Mouse (Mus musculus) limb, embryonic 14.5 days (tissue): ENCODE data around the gene Mto1. TPM values are rescaled to one million over a fixed set of nuclear protein-coding genes. Genes with fewer than 3 reads are reported as not detected.
A peak's percentile ranks its signal among the peaks of the same experiment; 100 is the strongest.

ENCODE experiments used
- ATAC-seq: fragments of 200-750 bp; cut with Nextera tagmentation; 2 replicates; pipeline ENCODE4 v1.8.0; 2017; ENCODE audit warnings: low read depth, moderate number of reproducible peaks, moderate TSS enrichment; ENCODE audit not compliant: low FRiP score
- DNase-seq: peaks from one replicate; pipeline ENCODE4 v3.0.0-alpha.2; 2015; ENCODE audit warnings: low spot score
- H3K27ac ChIP-seq: fragments of 300-500 bp; sonication (generic); replicated peaks from 2 replicates; pipeline ENCODE4 v1.5.1; 2014; ENCODE audit warnings: low read depth, mild to moderate bottlenecking, low read length, moderate library complexity, mixed read lengths
- H3K27me3 ChIP-seq: fragments of 300-500 bp; sonication (generic); 2 replicates; pipeline ENCODE4 v1.6.1; 2014; ENCODE audit warnings: low read length, mixed read lengths; ENCODE audit not compliant: control insufficient read depth, insufficient read depth
- H3K36me3 ChIP-seq: fragments of 300-500 bp; sonication (generic); 2 replicates; pipeline ENCODE4 v1.6.1; 2014; ENCODE audit warnings: mild to moderate bottlenecking, low read length, moderate library complexity, mixed read lengths; ENCODE audit not compliant: control insufficient read depth, insufficient read depth
- H3K4me1 ChIP-seq: fragments of 300-500 bp; sonication (generic); 2 replicates; pipeline ENCODE4 v1.6.1; 2014; ENCODE audit warnings: antibody characterized with exemption, low read length, mixed read lengths; ENCODE audit not compliant: control insufficient read depth, insufficient read depth
- H3K4me2 ChIP-seq: fragments of 300-500 bp; sonication (generic); replicated peaks from 2 replicates; pipeline ENCODE4 v1.6.1; 2014; ENCODE audit warnings: low read depth, mild to moderate bottlenecking, low read length, moderate library complexity; ENCODE audit not compliant: severe bottlenecking
- H3K4me3 ChIP-seq: fragments of 300-500 bp; sonication (generic); replicated peaks from 2 replicates; pipeline ENCODE4 v1.5.1; 2014; ENCODE audit warnings: low read length
- H3K9ac ChIP-seq: fragments of 300-500 bp; sonication (generic); 2 replicates; pipeline ENCODE4 v1.6.1; 2014; ENCODE audit warnings: mild to moderate bottlenecking, low read depth, low read length, moderate library complexity; ENCODE audit not compliant: severe bottlenecking
- H3K9me3 ChIP-seq: fragments of 300-500 bp; sonication (generic); 2 replicates; pipeline ENCODE4 v1.6.1; 2016; ENCODE audit warnings: low read length; ENCODE audit not compliant: control insufficient read depth
- POLR2A ChIP-seq: fragments of 200-500 bp; IDR thresholded peaks from 2 replicates; pipeline ENCODE4 v1.8.0; 2012; ENCODE audit warnings: inconsistent platforms, mild to moderate bottlenecking, moderate library complexity, borderline replicate concordance; ENCODE audit not compliant: insufficient read depth, insufficient read length; ENCODE audit errors: extremely low read depth
- WGBS: fragments of 180-500 bp; shearing (Covaris S2); extraction: QIAGEN DNeasy Blood & Tissue Kit; methylation state at CpG from one replicate; pipeline ENCODE4 v1.1.7; 2014; 5-methylcytosine and 5-hydroxymethylcytosine counted together
- polyA plus RNA-seq, 2 experiments: library from polyadenylated mRNA; depleted of rRNA in 1 of 2; stranded (reverse) in 1 of 2; unstranded in 1 of 2; fragments of >200 nt; fragmentation: Nextera tagmentation in 1 of 2; extraction: Ambion mirVana in 1 of 2; gene quantifications; 2 replicates each; pipeline versions ENCODE4 v1.2.1 to v1.2.3; 2012 to 2014

Mto1 gene
- polyA plus RNA-seq, 2 experiments, result 20.3 to 23.3 TPM

DNA sequence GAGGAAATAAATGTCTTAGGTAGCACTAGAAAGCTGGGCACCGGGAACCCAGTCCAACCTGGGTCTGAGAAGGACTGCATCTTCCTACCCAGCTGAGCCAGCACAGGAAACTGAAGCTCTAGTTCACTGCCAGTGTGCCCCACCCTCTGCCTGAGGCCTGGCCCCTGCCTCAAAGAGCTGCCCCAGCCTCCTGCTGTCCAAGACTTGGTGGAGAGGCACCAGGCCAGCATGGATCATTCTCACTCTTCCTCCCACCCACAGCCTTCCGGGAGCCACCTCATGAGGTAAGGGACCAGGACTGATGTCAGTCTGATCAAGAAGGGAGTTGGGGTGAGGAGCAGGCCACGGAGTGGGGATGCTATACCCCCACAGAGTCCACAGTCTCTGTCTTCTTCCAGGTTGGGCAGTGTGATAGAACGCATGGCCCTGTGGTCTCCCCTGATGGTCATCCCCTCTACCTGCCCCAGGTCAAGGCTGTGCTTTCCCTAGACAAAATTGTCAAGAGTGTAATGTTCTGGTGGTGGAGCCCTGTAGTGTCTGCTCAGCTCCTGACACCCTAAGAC lies 19.1 kb upstream of the Mto1 start:
- WGBS, result 84% methylated on average over 4 of the region's 4 CpGs
- ATAC-seq, result no peak
- Histone ChIP-seq H3K27me3 (no peaks in the 10 kb centered on the region), H3K36me3 (no peaks in the 10 kb centered on the region), H3K4me1 (no peaks in the 10 kb centered on the region), H3K9me3 (no peaks in the 10 kb centered on the region), H3K4me3 (no peak overlapping the region), H3K27ac (no peak overlapping the region), H3K4me2 (no peak overlapping the region), H3K9ac (no peak overlapping the region)
- TF ChIP-seq POLR2A, result no peak
- no peak for DNase-seq

DNA sequence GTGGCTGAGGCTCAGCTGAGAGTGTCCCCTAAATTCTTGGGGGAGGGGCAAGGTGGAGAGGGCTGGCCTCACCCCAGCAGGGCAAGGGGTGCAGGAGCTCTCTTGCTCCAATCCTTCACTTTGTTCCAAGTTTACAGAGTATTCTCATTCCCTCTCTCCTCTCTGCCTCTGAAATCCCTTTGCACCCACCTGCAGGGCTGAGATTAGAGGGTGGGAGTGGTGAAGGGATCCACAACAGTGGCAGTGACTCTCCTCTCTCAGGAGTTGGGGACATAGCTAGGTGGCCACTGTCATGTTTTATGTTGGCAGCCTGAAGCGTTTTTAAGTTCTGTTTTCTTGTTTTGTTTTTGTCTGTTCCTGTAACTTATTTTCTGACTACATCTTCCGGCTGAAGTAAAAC lies 18.5 kb upstream of the Mto1 start:
- Histone ChIP-seq H3K4me2 (no peak overlapping the region), H3K9me3 (no peaks in the 10 kb centered on the region), H3K4me1 (no peaks in the 10 kb centered on the region), H3K36me3 (no peaks in the 10 kb centered on the region), H3K27ac (no peak overlapping the region), H3K9ac (no peak overlapping the region), H3K27me3 (no peaks in the 10 kb centered on the region), H3K4me3 (no peak overlapping the region)
- no peak for TF ChIP-seq POLR2A
- DNase-seq (no peak), ATAC-seq (no peak)
- WGBS, result 59% methylated on average over 2 of the region's 2 CpGs

DNA sequence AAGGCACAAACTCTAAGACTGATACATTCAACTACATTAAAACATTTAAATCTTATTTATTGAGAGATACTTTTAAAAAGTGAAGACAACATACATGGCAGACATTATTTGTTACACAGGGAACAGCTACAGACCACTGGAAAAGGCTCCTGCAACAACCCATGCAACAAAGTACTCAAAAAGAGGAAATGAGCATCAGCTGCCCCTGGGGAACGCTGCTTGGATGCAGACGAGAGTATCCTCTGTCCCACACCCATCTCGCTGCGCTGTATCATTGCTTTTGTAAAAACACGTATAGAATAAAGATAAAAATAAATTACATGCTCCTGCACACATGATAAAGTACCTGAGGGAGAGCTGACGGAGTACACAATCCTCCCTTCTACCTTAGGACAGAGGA lies 17.5 kb upstream of the Mto1 start:
- DNase-seq (no peak), ATAC-seq (no peak)
- H3K9ac ChIP-seq, result no peak overlapping the region
- no peak overlapping the region for H3K4me2 ChIP-seq
- no peaks in the 10 kb centered on the region for H3K9me3 ChIP-seq
- no peaks in the 10 kb centered on the region for H3K4me1 ChIP-seq
- H3K27me3 ChIP-seq, result no peaks in the 10 kb centered on the region
- H3K4me3 ChIP-seq, result no peak overlapping the region
- no peaks in the 10 kb centered on the region for H3K36me3 ChIP-seq
- no peak for TF ChIP-seq POLR2A
- no peak overlapping the region for H3K27ac ChIP-seq
- WGBS, result 76% methylated on average over 6 of the region's 6 CpGs

DNA sequence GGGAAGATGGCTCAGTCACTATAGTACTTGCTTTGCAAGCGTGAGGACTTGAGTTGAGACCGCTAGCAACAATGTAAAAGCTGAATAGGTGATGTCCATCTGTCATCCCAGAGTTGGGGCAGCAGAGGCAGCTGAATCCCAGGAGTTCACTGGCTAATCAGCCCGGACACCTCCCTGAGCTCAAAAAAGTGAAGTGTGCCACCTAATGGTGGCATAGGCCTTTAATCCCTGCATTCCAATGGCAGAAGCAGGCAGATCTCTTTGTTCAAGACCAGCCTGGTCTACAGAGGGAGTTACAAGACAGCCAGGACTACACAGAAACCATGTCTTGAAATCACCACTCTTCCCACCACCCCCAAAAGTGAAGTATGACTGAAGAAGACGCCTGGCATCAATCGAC lies 15.5 kb upstream of the Mto1 start:
- ATAC-seq, result no peak
- Histone ChIP-seq H3K36me3 (no peaks in the 10 kb centered on the region), H3K4me2 (no peak overlapping the region), H3K9ac (no peak overlapping the region), H3K27ac (no peak overlapping the region), H3K9me3 (no peaks in the 10 kb centered on the region), H3K4me1 (no peaks in the 10 kb centered on the region), H3K4me3 (no peak overlapping the region), H3K27me3 (no peaks in the 10 kb centered on the region)
- TF ChIP-seq POLR2A, result no peak
- DNase-seq, result no peak
- 87% methylated on average over 5 of the region's 5 CpGs for WGBS

DNA sequence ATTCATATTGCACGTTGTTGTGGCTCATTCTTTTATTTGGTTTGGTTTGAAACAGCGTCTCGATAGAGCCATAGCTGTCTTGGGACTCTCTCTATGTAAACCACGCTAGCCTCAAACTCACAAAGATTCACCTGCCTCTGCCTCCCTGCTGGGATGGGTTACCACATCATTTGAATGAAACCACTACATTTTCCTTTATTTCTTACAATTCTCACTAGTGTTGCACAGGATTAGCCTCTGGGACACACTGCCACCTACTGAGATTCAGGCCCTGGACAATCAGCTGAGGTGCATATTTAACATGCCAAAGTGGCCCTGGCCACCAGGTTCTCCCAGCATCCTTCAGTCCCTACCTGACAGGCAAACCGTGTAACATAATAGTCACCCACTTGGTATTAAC lies 8.6 kb upstream of the Mto1 start:
- Histone ChIP-seq H3K4me2 (no peak overlapping the region), H3K9me3 (no peaks in the 10 kb centered on the region), H3K36me3 (no peaks in the 10 kb centered on the region), H3K27ac (no peak overlapping the region), H3K27me3 (peaks cover 46% of the 10 kb centered on the region), H3K4me3 (no peak overlapping the region), H3K4me1 (peaks cover 9% of the 10 kb centered on the region; the same call in 1 of the 2 replicates), H3K9ac (no peak overlapping the region)
- DNase-seq, result no peak
- ATAC-seq, result no peak
- WGBS, result 58% methylated on average over 5 of the region's 5 CpGs
- no peak for TF ChIP-seq POLR2A

DNA sequence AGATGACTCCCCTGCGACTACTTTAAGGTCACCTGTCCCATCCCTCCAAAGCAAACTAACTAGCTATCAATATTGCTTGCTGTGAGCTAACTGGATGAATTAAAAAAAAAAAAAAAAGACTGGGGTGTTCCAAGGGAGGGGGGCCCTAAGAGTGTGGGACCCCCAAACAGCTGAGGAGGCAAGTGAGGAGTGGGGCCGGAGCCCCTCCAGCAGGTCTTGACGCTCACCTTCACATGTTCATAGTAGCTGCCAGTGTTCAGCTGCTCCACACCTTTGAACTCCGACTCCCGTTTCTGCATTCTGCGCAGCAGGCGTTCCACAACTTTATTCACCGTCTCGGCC lies 5.8 kb upstream of the Mto1 start:
- DNase-seq (no peak), ATAC-seq (no peak)
- 3% methylated on average over 9 of the region's 9 CpGs for WGBS
- H3K27me3 ChIP-seq, result peaks cover 55% of the 10 kb centered on the region
- H3K4me3 ChIP-seq, result peak overlapping the region; percentile 56
- no peaks in the 10 kb centered on the region for H3K9me3 ChIP-seq
- TF ChIP-seq POLR2A, result no peak
- peaks cover 9% of the 10 kb centered on the region; the same call in 1 of the 2 replicates for H3K4me1 ChIP-seq
- H3K27ac ChIP-seq, result no peak overlapping the region
- H3K4me2 ChIP-seq, result peak overlapping the region; percentile 84
- H3K36me3 ChIP-seq, result no peaks in the 10 kb centered on the region
- peak overlapping the region; percentile 67 for H3K9ac ChIP-seq
